In genomic region chr15:50997209-50997763, GRCm38 (mm10) we compare ENCODE assay signal across 9 mouse cellular contexts.
DNase-seq lines count a peak whose midpoint lies in the region; ATAC-seq lines count a peak whose summit lies in the region.
"Had no signal": no experiment of that assay in that cellular context is flagged by ENCODE, and none has a peak within 500 bp of the region (broad histone marks: within the 10 kb centered on the region; RNA-seq: fewer than 3 reads in every experiment).

No protein-coding gene starts in this region.

- peak; percentile 94 for ATAC-seq in hindbrain, embryonic 15.5 days (ENCODE audit: low FRiP score, low read depth)
- ATAC-seq: Patski had no signal

- no peaks in the 10 kb centered on the region for H3K36me3 ChIP-seq in hindbrain, embryonic 15.5 days
- no peaks in the 10 kb centered on the region for H3K36me3 ChIP-seq in limb, embryonic 10.5 days

- H3K4me1 ChIP-seq in hindbrain, embryonic 15.5 days (replicated peaks) = 0 out of 2 replicates have a peak, but pooled peaks cover 4% of the 10 kb centered on the region
- H3K4me1 ChIP-seq in limb, embryonic 10.5 days = peaks cover 7% of the 10 kb centered on the region; the same call in 1 of the 2 replicates

- H3K9ac ChIP-seq in hindbrain, embryonic 15.5 days = no peak overlapping the region

- no peaks in the 10 kb centered on the region for H3K27me3 ChIP-seq in hindbrain, embryonic 15.5 days
- no peaks in the 10 kb centered on the region for H3K27me3 ChIP-seq in limb, embryonic 10.5 days (ENCODE audit: low read depth, poor library complexity, severe bottlenecking)

- H3K27ac ChIP-seq in hindbrain, embryonic 15.5 days (replicated peaks) = peak overlapping the region; percentile 81
- H3K27ac ChIP-seq in limb, embryonic 10.5 days = peak overlapping the region; percentile 19; the same call in 1 of the 2 replicates

- peak overlapping the region; percentile 42 for H3K4me2 ChIP-seq in hindbrain, embryonic 15.5 days

- DNase-seq in layer of hippocampus, adult 11-12 months (ENCODE audit: low spot score) = peak; percentile 63
- DNase-seq in layer of hippocampus, adult 9-10 months (ENCODE audit: low spot score) = no peak
- peak; percentile 46 for DNase-seq in cerebellum, adult 8-10 months
- DNase-seq in gastrocnemius, adult 18-20 months (ENCODE audit: low spot score) = peak; percentile 33
- DNase-seq in limb, embryonic 10.5 days (ENCODE audit: low spot score) = no peak
- DNase-seq in ovary, postnatal 14 days (ENCODE audit: low spot score) = peak; percentile 46
- no peak for DNase-seq in T-cell, adult 2 months (ENCODE audit: low spot score)

- 52% methylated on average over 11 of the region's 11 CpGs for WGBS in hindbrain, embryonic 15.5 days
- 80% methylated on average over 11 of the region's 11 CpGs for WGBS in limb, embryonic 10.5 days

- no peak overlapping the region for H3K4me3 ChIP-seq in hindbrain, embryonic 15.5 days
- no peak overlapping the region for H3K4me3 ChIP-seq in limb, embryonic 10.5 days

- no peaks in the 10 kb centered on the region for H3K9me3 ChIP-seq in hindbrain, embryonic 15.5 days
- no peaks in the 10 kb centered on the region for H3K9me3 ChIP-seq in limb, embryonic 10.5 days (replicated peaks)

Comparison
In these comparisons a context has a peak if more than half of its experiments do, and no peak if none do; other contexts are left out.
1. DNase-seq: peak in layer of hippocampus, adult 11-12 months (single experiment), cerebellum, adult 8-10 months (single experiment), gastrocnemius, adult 18-20 months (single experiment) and ovary, postnatal 14 days (single experiment); none in layer of hippocampus, adult 9-10 months (single experiment), limb, embryonic 10.5 days (single experiment) and T-cell, adult 2 months (single experiment).